Mouse (Mus musculus): ENCODE results near the gene Prr13. TPM values are rescaled to one million over a fixed set of nuclear protein-coding genes. Genes with fewer than 3 reads are reported as not detected.

Prr13 gene
- polyA plus RNA-seq (2015; fragmentation: Nextera tagmentation; extraction: Ambion mirVana), result 88.9 and 90.3 TPM in 2 replicates

- DNase-seq (ENCODE audit: low spot score), result peak; percentile 87
Measured at GRCm38 (mm10) chr15:102458904-102459317, at the start of gene Prr13. Prr13 (plus strand) TSS chr15:102459028.

- no peak for DNase-seq (ENCODE audit: low spot score)
Measured at GRCm38 (mm10) chr15:102409286-102409685, 49.5 kb upstream of the Prr13 start.

- no peak for DNase-seq (ENCODE audit: low spot score)
Measured at GRCm38 (mm10) chr15:102411077-102411476, 47.8 kb upstream of the Prr13 start.

- DNase-seq (ENCODE audit: low spot score), result no peak
Measured at GRCm38 (mm10) chr15:102413687-102414086, 45.1 kb upstream of the Prr13 start.

GRCm38 (mm10) chr15:102417524-102417923 is 41.3 kb upstream of the Prr13 start:
- no peak for DNase-seq (ENCODE audit: low spot score)

GRCm38 (mm10) chr15:102420986-102421385 is 37.8 kb upstream of the Prr13 start:
- DNase-seq (ENCODE audit: low spot score), result no peak

GRCm38 (mm10) chr15:102421437-102421836 is 37.4 kb upstream of the Prr13 start:
- DNase-seq (ENCODE audit: low spot score), result peak; percentile 71

GRCm38 (mm10) chr15:102423602-102424240 is 35.1 kb upstream of the Prr13 start:
- no peak for DNase-seq (ENCODE audit: low spot score)

- no peak for DNase-seq (ENCODE audit: low spot score)
Measured at GRCm38 (mm10) chr15:102424657-102425056, 34.2 kb upstream of the Prr13 start.

- DNase-seq (ENCODE audit: low spot score), result no peak
Measured at GRCm38 (mm10) chr15:102426963-102427362, 31.9 kb upstream of the Prr13 start.

GRCm38 (mm10) chr15:102432046-102432445 is 26.8 kb upstream of the Prr13 start:
- no peak for DNase-seq (ENCODE audit: low spot score)

GRCm38 (mm10) chr15:102433173-102433572 is 25.7 kb upstream of the Prr13 start:
- no peak for DNase-seq (ENCODE audit: low spot score)

- DNase-seq (ENCODE audit: low spot score), result peak; percentile 84
Measured at GRCm38 (mm10) chr15:102442490-102442889, 16.3 kb upstream of the Prr13 start.

- DNase-seq (ENCODE audit: low spot score), result no peak
Measured at GRCm38 (mm10) chr15:102445146-102445545, 13.7 kb upstream of the Prr13 start, which contains the start of gene Amhr2. Amhr2 (plus strand) TSS chr15:102445367.

GRCm38 (mm10) chr15:102446448-102446847 is 12.4 kb upstream of the Prr13 start:
- DNase-seq (ENCODE audit: low spot score), result no peak

GRCm38 (mm10) chr15:102449366-102449765 is 9.5 kb upstream of the Prr13 start:
- no peak for DNase-seq (ENCODE audit: low spot score)

- DNase-seq (ENCODE audit: low spot score), result no peak
Measured at GRCm38 (mm10) chr15:102450928-102451327, 7.9 kb upstream of the Prr13 start.

GRCm38 (mm10) chr15:102451666-102452430 is 7.0 kb upstream of the Prr13 start:
- no peak for DNase-seq (ENCODE audit: low spot score)

- peak; percentile 16 for DNase-seq (ENCODE audit: low spot score)
Measured at GRCm38 (mm10) chr15:102455993-102456392, 2.8 kb upstream of the Prr13 start.

GRCm38 (mm10) chr15:102458050-102458736 is 635 bp upstream of the Prr13 start:
- peak; percentile 78 for DNase-seq (ENCODE audit: low spot score)

GRCm38 (mm10) chr15:102459381-102459780 is 553 bp downstream of the Prr13 start:
- DNase-seq (ENCODE audit: low spot score), result no peak

GRCm38 (mm10) chr15:102459847-102460246 is 1.0 kb downstream of the Prr13 start:
- no peak for DNase-seq (ENCODE audit: low spot score)

Measured in thymus, postnatal 0 days (tissue).